Mouse (Mus musculus): ENCODE data around the gene Gnmt. TPM values are rescaled to one million over a fixed set of nuclear protein-coding genes. Genes with fewer than 3 reads are reported as not detected.

Gene Gnmt
- total RNA-seq, 2 experiments from 2014 or later: 1.8 to 3.1 TPM

GRCm38 (mm10) chr17:46706375-46707089 is 22.4 kb downstream of the Gnmt start:
- intact Hi-C loops (cut with DNase I): no loop called here

GRCm38 (mm10) chr17:46704887-46705835 is 23.8 kb downstream of the Gnmt start, which contains the start of gene Ppp2r5d:
Gene Ppp2r5d (minus strand): TSS chr17:46705111.
- intact Hi-C loops (cut with DNase I): no loop called here
- DNase-seq: peak; percentile 96

More at GRCm38 (mm10) chr17:46706375-46707089, 22.4 kb downstream of the Gnmt start:
- DNase-seq: no peak

DNA sequence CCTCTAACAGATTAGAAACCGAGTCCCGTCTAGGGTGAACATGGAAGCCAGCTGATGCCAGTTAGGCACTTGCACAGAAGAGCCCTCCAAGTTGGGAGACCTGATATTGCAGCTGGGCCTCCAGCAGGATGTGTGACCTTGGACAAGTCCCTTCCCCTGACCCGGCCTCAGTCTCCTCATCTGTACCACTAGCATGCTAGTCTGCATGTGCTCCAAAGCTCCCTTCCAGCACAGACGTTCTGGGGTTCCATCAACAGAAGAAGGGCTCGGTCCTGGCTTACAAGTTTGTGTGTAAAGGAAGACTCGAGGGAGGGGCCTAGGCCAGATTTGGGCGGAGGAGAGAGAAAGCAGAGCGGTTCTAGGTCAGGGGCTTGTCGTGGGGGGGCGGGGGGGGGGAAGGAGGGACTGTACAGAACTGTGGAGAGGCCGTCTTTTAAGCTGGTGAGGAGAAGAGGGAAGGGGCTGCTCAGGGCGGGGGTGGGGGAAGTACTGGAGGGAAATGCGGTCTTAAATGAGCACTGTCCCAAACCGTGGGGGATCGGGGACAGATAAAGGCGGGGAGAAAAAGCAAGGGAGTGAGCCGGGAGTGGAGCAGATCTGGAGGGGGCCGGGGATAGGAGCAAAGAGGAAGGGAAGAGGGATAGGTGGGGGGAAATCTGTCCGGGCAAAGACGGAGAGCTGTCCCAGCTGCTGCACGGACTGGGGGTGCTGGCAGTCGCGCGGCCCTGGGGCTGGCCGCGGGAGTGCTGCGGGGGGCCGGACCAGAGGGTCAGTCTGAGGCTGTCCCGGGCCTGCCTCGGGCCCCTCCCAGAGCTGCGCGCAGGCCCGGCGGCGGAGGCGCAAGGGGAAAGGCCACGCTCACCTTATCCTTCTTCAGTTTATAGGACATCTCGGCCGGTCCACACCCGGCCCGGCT is 24.7 kb downstream of the Gnmt start:
- no peak for DNase-seq
- intact Hi-C loops (cut with DNase I): no loop called here

DNA sequence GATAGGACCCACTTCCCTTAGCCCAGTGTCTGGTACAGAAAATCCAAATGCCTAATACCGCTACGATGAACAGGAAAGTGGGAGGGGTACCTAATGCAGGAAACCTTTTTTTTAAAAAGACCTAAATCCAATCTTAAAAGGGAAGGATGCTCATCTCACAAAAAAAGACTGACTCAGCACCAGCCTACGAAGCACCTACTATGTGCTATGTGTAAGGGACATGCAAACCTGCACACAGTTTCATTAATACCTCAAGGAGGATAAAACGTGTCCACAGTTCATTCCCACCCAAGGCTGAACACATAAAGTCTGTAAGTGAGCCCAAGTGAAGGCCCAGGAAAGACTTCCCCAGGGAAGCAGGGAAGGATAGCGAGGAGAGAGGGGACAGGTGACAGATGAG is 26.5 kb downstream of the Gnmt start:
- intact Hi-C loops (cut with DNase I): no loop called here
- no peak for DNase-seq

GRCm38 (mm10) chr17:46702100-46702499 is 26.9 kb downstream of the Gnmt start:
- no peak for DNase-seq
- intact Hi-C loops (cut with DNase I): no loop called here

DNA sequence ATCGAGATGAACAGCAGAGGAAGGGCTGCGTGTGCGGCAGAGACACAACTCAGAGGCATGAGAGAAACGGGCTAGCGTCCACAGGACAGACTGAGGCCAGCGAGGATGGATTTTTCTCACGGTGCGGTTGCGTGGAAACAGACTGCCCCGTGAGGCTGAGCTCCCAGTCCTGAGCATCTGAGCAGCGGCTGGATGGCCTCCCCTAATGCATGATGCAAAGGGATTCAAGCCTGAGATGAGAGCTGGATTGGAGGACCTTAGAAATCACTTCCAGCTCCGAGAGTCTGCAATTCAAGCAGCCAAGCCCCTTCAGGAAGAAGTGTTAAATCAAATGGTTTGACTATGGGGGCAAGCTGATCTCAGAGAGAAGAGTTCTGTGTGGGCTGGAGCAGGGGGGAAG is 27.5 kb downstream of the Gnmt start:
- intact Hi-C loops (cut with DNase I): no loop called here
- DNase-seq: no peak

- intact Hi-C loops (cut with DNase I): no loop called here
- no peak for DNase-seq
Measured at GRCm38 (mm10) chr17:46699912-46700311, 29.1 kb downstream of the Gnmt start.

DNA sequence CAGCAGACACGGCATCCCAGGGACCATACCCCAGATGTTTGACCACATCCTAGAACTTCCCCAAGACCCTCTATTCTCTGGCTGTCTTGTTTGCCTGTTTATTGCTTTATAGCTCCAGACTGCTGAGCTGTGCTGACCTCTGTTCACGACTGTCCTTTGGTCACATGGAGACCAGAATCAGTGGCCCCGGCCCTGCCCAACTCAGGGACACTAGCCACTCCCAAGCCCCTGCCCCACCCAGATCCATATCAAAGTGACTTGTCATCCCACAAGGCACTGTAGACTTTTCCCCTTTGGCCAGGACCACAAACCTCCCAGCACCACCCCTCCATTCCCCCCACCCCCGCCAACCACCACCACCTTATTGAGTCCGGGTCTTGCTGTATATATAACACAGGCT is 29.7 kb downstream of the Gnmt start:
- no peak for DNase-seq
- intact Hi-C loops (cut with DNase I): no loop called here

- intact Hi-C loops (cut with DNase I): no loop called here
Measured at GRCm38 (mm10) chr17:46698515-46698914, 30.5 kb downstream of the Gnmt start.

DNA sequence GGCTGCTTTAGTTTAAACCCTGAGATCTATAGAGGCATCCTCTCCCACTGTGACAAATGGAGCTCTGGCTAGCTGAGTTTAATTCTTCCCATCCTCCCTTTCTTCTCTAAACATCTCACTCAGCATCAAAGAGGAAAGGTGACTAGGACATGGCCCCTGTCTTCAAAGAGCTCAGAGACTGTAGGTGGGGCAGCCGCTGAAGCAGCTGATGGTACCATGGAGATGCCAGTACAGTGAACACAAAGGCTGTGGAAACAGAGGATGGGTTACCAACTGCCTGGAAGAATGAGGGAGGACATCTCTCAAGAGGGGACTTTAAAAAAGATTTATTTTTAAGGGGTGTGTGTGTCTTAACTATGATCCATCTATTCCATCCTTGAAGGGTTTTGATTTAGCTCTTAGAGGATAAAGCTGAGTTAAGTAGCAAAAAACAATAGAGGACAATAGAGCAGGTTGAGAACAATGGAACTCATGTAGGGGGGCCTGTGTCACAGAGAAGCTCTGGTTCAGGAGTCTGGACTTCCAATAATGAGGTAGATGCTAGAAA is 34.4 kb downstream of the Gnmt start:
- DNase-seq: no peak
- intact Hi-C loops (cut with DNase I): no loop called here

More at GRCm38 (mm10) chr17:46698515-46698914, 30.5 kb downstream of the Gnmt start:
- no peak for DNase-seq

DNA sequence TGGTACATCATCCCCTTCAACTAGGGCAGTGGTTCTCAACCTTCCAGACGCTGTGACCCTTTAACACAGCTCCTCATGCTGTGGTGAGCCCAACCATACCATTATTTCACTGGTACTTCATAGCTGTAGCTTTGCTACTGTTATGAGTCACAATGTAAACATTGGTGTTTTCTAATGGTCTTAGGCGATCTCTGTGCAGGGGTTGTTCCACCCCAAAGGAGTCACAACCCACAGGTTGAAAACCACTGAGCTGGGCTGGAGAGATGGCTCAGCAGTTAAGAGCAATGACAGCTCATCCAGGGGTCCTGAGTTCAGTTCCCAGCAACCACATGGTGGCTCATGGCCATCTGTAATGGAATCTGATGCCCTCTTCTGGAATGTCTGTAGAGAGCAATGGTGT is 37.6 kb downstream of the Gnmt start:
- DNase-seq: no peak
- intact Hi-C loops (cut with DNase I): no loop called here

DNA sequence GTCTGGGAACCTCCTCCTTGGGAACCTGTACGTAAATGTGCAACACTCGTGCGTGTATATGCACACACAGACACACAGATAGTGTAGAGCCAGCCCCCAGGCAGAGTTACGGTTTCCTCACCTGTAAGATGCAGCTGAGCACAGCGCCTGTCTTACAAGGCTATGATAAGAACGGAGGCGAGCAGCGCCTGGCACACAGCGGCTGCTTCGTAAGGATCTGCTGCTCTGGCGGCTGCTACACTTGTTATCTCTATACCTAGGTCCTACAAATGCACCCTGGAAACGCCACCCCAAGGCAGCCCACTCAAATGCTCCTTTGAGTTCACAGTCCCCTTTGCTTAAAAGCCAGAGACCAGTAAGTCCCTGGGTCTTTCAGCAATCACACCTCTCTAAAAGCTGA is 38.3 kb downstream of the Gnmt start:
- intact Hi-C loops (cut with DNase I): no loop called here

GRCm38 (mm10) chr17:46685913-46686312 is 43.1 kb downstream of the Gnmt start:
- DNase-seq: no peak
- intact Hi-C loops (cut with DNase I): loop anchor here (10.0 kb wide), 1 partner anchor 319 kb away; no protein-coding TSS in a partner anchor

More for the DNA sequence above, 38.3 kb downstream of the Gnmt start:
- no peak for DNase-seq

GRCm38 (mm10) chr17:46682654-46683389 is 46.1 kb downstream of the Gnmt start:
- intact Hi-C loops (cut with DNase I): loop anchor here (10.0 kb wide), 1 partner anchor 322 kb away; no protein-coding TSS in a partner anchor

DNA sequence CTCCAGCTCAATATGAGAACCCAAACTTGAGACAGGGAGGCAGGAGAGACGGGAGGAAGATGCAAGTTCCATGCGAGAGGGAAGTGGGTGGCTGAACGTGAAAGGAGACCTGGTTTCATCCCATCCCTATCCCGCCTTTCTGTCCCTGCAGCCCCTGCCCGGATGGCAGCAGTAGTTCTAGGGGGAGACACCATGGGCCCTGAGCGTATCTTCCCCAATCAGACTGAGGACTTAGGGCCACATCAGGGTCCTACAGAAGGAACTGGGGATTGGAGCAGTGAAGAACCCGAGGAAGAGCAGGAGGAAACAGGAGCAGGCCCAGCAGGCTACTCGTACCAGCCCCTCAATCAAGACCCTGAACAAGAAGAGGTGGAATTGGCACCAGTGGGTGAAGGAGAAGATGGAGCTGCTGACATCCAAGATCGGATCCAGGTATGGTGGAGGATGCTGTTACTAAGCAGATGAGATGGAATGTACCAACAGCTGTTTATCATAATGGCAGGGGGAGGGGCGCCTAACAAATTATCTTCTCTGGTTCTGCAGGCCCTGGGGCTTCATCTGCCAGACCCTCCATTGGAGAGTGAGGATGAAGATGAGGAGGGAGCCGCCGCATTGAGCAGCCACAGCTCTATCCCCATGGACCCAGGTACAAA is 47.4 kb downstream of the Gnmt start:
- DNase-seq: no peak
- intact Hi-C loops (cut with DNase I): loop anchor here (2.0 to 10.0 kb wide), 3 partner anchors 31 to 323 kb away; no protein-coding TSS in a partner anchor

More at GRCm38 (mm10) chr17:46682654-46683389, 46.1 kb downstream of the Gnmt start:
- DNase-seq: no peak

GRCm38 (mm10) chr17:46680760-46681373 is 48.1 kb downstream of the Gnmt start, which contains the start of gene Klhdc3:
Gene Klhdc3 (minus strand): TSS chr17:46680914.
- intact Hi-C loops (cut with DNase I): loop anchor here (2.0 to 10.0 kb wide), 3 partner anchors 32 to 324 kb away; no protein-coding TSS in a partner anchor
- peak; percentile 94 to 95 for DNase-seq

GRCm38 (mm10) chr17:46679843-46680759 is 48.9 kb downstream of the Gnmt start:
- DNase-seq: peak in 1 of 2 experiments; percentile 57
- intact Hi-C loops (cut with DNase I): loop anchor here (2.0 to 10.0 kb wide), 3 partner anchors 31 to 325 kb away; no protein-coding TSS in a partner anchor
